Mouse (Mus musculus): ENCODE measurements at regions not wholly inside any gene's neighbourhood (a gene's known extent, or its start where the extent isn't known, plus 50 kb on each side); places are given as distances from the start of the nearest gene placed in this dataset.

DNA sequence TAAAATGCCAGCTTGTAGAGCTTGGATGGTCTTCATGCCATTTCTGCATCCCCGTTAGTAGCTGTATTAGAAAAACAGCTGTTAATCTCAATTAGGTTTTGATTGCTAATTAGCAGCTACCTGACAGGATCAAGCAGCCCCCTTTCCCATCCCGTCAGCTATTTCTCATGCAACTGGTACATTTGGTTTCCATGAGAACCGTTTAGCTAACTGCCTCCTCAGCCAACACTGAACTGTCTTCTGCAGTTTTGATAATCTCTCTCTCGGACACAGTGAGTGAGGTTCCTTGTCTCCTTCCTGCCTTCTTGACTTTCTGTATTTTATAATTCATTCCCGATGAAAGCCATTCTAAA is 385.7 kb upstream of the Kif2a start:
- DNase-seq (ENCODE audit: low spot score in 2 of 2), result no peak

DNA sequence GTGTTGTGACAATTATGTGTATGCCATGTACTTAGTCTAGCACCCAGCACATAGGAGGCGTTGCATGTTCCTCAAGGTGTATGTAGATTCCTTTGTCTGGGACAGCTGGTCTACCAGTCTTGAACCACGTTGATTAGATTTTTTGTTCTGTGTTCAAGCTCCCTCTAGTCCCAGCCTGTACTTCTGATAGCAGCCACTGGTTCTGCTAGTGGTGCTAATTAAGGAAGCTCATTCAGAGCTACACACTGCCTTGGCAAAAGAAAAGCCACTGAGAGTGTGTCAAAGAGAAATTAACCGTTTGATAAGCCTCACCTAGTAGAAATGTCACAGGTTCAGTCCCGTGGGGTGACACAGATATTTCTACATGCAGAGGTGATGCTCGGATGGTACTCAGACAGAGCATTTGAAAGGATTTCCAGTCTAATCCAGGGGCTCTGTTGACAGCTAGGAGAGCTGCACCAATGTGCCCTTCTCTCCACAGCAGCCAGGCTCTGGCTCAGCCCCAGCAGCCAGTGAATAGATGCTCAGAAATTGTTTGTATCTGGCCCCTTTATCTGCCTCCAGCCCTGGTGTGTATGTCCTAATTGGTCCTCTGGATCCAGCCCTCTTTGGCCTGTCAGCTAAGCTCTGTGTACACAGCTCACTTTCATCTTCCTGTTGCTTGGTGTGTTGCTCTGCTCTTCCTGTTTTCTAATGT is 385.2 kb upstream of the Kif2a start:
- peak; percentile 12 to 44 for DNase-seq (ENCODE audit: low spot score in 2 of 2)

DNA sequence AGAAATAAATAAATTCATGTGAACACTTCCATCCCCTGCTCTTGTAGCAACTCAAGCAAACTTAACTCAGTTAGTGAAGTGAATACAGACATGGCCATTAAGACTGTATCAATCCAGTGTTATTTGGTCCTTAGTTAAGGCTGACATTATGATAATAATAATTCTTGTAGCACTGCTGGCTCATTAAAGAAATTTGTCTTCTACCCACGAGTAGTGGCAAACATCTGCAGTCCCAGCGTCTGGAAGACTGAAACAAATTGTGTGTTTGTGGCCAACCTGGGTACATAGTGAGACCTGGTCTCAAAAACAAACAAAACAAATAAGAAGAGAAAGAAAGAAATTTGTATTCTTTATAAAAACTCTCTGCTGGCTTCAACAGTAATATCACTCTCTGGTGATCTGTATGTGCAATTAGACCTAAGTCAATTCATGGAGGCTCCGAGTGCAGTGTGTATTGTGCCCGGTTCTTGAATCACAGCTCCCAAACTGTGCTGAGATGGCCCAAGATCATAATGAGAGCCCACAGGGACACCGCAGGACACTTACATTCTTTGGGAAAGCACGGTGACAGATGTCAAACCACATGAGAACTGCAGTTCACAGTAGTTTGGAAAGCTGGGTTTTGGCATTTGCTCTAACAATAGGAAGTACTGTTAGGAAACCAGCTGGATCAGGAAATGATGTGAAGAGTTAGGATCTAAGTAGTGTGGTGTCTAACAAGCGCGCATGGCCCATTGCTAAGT is 376.9 kb upstream of the Kif2a start:
- no peak for DNase-seq (ENCODE audit: low spot score in 2 of 2)

DNA sequence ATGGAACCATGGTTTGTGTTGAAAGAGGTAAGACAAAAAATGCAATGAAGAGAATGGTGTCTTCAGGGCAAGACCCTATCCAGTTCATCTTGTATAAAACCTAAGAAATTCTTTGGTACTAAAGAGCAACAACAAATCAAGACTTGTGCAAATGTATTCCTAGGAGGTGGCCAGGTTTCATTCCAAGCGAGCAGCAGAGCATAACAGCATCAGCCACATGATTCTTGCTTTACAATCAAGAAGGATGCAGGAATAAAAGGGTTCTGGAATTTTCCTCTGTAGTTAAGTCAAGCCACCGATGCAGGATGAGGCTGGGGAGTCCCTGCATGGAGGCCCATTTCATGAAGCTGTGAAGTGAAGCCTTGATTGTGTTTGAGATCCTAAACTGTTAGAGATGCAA is 374.1 kb upstream of the Kif2a start:
- no peak for DNase-seq (ENCODE audit: low spot score in 2 of 2)

DNA sequence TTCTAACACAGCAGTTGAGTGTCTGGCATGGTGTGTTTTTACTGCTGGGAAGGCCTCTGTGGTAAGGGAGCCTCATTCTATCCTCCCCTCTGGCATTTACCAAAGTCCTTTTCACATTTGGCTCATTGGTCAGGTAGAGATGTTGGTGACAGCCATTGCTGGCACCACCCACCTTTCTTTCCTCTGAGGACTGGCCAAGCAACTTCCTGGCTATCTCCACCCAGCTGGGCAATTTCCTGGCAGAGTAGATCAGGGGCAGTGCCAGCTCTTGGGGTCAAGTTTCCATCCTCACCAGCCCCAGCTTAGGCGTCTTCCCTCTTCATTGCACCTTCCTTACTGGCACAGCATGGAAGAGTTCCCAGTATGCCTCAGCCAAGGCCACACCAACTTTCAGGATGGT is 372.5 kb upstream of the Kif2a start:
- no peak for DNase-seq (ENCODE audit: low spot score in 2 of 2)

DNA sequence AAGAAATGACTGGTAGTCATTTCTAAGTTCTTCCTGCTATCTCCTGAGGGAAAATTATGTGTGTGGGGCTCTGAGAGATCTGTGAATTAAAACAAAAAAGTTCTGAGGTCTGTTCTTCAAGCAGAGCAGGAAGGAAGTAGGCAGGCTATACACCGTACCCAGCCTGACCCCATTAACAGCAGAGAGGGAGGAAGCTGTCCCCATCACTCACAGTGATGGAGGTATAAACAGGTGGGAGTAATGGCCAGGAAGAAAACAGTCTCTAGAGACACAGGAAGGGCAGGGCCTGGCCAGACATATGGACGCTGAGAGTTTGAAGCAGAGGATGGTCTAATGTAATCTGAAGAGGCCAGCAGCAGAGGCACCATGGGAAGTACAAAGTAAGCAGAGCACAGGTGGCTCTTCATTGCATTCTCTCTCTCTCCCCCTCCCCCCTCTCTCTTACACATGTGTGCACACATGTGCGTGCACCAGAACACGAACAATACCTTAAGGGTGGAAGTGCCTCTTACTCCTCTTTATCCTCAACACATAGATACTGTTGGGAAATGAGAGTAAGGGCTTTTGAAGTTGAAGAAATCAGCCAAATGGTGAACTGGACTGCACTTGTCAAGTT is 367.7 kb upstream of the Kif2a start:
- DNase-seq (ENCODE audit: low spot score in 2 of 2), result no peak

DNA sequence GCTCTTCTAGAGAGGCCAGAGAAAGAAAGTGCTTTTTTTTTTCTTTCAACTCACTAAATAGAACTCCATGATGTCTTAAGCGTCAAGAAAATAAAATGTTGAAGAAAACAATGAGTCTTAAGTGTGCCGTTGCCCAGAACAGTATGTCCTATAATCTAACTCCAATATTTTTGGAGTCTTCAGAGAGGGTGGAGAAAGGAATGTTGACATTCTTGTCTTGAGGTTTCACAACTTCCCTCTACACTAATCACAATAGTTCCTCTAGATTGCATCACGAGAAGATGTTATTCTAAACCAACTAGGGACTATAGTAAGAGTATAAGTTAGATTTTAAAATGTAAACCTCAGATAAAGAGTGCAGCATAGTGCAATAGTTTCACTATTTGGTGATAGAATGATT is 367.1 kb upstream of the Kif2a start:
- no peak for DNase-seq (ENCODE audit: low spot score in 2 of 2)

DNA sequence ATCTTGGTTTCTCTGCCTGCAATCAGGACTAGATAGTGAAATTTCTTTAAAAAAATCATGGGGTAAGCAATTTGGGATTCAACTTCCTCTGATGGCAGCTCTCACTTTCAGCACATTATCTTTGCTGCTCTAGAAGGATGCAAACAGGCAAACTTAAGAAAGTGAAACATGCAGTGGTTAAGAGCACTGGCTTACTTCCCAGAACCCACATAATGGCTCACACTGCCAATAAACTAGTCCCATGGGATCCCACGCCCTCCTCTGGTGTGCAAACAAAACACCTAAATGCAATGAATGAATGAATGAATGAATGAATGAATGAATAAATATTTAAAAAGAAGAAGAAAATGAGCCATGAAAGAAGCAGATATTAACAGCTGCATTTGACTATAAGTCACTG is 356.1 kb upstream of the Kif2a start:
- DNase-seq (ENCODE audit: low spot score in 2 of 2), result no peak

DNA sequence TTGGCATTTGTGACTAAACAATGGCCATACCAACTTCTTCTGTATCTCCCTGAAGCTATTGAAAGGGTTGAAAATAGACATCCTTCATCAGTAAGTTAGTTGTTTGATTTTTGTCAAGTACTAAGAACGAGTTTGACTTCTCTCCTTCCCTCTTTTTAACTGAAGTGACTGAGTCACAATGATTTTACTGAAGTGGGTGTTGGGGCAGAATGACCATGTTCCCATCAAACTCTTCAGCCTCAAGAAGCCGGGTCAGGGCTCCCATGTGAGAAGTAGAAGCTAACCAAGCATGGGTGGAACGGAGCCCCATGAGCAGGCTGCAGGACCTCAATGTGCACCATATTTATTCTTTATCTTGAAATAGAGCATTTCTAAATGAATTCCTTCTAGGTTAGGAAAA is 350.7 kb upstream of the Kif2a start:
- no peak for DNase-seq (ENCODE audit: low spot score in 2 of 2)

DNA sequence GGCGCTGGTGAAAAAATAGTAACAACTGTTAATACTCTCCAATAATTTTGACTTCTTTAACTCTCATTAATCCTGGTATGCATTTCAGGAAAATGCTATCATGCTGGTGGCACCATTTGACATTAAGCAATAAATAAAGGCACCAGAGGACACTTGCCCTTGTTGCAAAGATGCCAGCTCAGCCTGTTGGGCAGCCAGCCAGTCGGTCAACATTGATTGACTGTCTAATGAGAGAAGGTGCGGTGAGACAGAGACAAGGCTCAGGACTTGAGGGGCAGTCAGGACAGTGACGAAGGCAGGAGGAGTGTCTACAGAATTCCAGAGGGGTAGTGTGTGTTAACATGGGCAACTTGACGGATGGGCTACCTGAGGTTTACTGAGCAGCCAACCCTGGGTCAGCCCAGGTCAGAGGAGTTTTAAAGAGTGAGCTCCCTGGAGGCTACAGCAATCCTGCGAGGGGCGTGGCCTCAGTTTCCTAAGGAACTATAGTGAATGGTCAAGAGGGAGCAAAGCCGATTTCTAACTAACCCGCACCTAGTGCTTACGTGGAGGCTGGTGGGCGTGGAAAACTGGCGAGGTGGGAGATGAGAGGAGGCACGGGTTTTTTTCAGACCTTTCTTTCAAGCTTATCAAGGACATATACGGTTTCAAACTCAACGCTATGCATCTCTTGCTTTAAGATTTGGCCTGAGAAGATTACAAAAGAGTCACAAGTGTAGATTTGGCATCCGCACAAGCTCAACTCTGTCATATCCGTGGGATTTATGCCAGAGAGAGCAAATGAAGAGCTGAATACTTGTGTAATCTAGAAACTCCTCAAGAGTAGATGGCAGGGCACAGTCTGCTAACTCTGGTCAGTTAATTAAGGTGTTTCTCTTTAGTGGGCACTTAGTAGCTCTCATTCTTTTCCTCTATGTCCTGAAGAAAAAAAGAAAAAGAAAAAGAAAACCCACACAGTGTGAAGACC is 350.0 kb upstream of the Kif2a start:
- DNase-seq (ENCODE audit: low spot score in 2 of 2), result no peak

DNA sequence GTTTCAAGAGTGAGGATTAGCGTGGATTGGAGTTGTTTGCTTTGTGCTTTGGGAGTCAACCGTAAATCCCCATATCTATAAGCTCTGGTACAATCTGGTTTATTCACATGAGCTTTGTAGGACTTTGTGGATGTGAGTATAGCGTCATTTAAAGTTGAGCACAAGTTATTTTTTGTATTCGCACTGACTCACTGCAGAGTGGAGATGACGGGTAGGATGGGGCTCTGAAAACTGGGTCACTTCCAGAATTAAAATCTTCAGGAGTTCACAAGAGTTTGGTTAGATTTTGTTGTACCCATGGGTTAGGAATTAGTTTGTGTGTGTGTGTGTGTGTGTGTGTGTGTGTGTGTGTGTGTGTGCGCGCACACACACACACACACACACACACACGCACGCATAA is 345.7 kb upstream of the Kif2a start:
- no peak for DNase-seq (ENCODE audit: low spot score in 2 of 2)

DNA sequence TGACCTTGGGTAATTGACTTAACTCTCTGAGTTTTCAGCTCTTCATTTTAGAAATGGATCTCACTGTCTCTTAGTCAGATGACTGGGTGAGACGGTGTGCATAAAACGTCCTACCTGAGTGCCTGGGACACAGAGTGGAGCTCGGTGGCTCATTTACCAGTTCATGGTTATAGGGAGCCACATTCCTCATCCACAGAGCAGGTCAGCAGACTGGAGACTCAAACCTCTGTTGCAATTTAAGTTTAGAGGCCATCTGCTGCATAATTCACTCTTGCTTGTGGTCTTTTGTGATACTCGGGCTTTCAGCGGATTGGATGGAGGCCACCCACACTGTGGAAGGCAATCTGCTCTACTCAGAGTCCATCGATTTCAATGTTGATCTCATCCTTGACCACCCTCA is 343.8 kb upstream of the Kif2a start:
- DNase-seq (ENCODE audit: low spot score in 2 of 2), result no peak

DNA sequence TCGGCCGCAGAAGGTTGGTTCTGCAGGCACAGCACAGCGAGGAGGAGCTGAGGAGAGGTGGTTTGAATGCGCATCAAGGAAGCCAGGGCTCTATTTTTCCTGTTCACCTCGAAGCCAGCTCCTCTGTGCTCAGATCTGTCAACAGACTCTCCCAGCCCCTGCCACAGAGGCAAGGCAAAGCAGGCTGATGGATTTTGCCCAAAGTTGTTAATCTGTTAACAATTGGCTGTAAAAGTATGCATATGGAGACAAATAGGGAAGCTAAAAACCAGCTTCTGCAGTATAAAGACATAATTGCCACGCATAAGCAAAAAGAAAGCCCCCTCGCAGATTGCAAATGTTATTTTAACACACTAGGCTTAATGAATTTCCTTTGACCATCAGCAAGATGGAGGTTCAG is 343.3 kb upstream of the Kif2a start:
- DNase-seq (ENCODE audit: low spot score in 2 of 2), result no peak

DNA sequence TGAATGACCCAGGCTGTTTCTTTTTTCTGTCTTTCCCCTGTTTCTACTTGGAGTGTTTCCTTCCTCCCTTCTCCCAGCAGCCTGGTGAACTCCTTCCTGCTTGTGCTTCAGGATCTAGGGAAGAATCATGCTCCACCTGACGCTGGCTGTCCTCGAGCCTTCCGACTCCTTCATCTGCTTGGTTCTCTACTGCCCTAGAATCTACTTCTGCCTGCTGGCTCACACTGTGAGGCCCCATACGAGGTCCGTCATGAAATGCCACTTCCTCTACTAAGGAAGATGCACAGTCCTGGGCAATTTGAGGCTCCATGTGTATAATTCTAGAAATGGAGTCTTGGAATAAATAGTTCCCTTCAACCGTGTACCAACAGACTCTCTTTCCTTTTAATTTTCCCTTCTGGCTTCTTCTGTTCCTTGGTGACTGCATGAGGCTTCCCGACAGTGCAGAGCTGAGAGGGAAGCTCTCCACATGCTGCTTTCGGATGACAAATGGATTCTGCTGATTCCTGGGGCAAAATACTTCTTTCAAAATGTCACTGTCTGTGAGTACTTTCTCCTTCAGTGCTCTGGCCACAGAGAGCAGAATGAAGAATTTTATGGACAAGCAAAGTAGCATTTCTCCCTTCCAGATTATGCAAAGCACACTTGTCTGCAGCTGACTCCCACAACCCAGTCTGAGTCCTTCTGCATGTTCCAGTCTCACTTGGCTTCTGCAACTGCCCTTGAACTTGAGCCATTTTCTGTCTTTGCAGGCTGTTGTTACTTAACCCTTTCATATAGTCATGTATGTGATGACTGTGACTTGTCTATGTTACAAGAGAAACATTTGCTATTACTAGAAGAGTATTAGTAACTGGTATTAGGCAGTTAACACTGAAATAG is 341.1 kb upstream of the Kif2a start:
- peak in 1 of 2 experiments; percentile 10 for DNase-seq (ENCODE audit: low spot score in 2 of 2)

DNA sequence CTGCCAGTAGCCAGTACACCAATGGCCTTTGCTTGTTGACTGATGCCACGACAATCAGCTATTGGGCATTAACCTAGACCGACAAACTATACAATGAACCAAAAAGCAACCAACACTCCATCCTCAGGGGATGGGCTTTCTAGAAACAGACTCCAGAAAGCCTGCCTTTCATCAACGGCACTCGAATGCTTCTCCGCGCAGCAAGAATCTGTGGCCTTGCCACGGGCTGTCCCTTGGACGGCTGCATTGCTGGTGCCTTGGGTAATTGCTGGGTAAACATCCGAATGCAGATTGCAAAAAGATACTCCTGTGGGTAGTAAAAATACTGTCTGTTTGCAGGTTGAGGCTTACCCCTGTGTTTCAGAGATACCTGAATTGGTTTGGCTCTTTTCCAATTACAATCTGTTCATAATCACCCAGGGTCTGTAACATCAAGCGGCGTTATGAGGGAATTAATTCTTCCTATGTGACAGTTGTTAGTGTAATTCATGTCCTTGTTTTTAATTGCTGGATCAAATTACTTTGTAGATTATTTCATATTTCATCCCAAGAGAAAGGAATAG is 319.0 kb upstream of the Kif2a start:
- no peak for DNase-seq (ENCODE audit: low spot score in 2 of 2)

DNA sequence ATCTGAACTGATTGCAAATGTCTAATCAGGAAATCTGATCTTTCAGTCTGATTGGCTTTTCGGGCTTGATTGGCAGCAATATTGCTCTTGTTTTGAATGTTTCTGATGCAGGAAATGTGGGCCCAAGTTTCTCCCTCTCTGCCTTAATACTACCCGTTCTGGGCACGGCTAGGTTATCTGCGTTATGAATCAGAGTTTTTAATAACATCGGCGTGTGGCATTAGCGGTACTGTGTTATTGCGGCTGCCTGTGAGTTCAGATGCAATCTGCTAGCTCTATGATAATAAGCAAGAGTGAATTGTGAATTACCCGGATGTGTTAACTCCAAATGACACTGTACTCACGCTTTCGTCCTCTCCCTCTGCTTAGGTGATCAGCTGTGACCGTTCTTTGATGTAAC is 316.2 kb upstream of the Kif2a start:
- DNase-seq (ENCODE audit: low spot score in 2 of 2), result no peak

DNA sequence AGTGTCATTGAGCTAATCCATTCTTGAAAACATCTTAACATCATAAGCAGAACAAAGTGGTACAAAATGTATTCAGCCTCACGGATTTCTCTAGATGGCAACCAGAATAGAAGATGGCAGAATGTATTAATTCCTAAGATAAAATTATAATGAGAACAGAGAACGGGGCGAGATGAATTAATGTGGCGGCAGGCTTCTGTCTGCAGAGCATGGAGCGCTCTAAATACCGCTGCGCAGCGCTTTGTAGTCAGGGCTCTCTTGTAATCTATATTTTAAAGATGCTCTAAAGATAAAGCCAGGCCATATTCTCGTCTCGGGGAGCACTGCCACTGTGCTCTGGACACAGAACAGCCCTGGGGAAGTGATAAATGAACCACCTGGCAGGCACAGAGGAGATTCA is 315.2 kb upstream of the Kif2a start:
- DNase-seq (ENCODE audit: low spot score in 2 of 2), result peak in 1 of 2 experiments; percentile 26

DNA sequence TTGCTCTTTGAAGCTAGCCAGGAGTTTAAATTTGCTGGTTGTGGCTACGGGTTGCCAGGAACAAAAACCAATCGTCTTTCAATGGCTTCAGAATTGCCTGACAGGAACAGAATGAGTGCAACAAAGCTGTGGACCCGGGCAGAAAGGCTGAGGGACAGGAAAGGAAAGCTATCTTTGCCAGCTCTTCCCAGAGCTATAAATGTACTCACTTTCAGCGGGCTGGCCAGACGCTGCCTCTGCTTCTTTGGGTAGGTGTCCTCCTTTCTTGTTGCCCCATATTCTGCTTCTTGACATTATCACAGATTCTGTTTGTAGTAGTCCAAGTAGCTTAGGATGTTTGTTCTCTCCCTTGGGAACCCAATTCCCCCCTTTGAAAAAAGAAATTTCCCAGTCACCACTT is 307.4 kb upstream of the Kif2a start:
- DNase-seq (ENCODE audit: low spot score in 2 of 2), result peak in 1 of 2 experiments; percentile 19

DNA sequence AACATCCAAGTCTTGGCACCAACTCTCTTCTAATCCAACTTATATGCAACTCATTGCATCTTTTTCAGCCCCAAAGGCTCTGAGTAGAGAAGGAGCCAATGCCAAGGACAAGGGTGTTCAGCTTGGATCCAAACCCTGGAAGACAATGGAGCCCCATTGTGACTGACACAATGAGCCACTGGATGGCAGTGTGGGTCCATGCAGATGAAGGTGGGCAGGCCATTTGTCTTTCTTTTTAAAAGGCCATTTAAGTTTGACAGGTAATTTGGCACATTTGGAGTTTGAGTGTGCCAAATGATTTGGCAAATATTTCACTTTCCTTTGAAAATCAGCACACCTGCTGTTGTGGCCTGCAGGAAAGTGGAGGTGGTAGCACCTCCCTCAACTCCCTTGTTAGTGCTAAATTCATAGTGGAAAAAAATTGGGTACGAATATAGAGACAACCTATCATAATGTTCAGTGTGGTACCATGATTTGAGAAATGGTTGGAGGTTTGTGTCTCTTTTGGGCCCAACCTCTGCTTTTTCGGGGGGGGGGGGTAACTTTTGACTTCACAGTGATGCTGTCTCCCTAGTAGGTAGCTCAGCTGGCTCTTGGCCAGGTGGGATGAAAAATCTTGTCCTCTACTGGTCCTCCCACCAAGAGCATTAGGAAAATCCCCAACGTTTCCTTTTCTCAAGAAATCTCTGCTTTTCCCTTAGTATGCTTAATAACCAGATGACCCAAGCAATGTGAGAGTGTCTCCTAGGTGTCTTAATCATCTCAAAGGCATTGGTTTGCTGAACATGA is 304.0 kb upstream of the Kif2a start:
- peak; percentile 68 to 73 for DNase-seq (ENCODE audit: low spot score in 2 of 2)
